Mouse (Mus musculus) neural tube, embryonic 14.5 days (tissue): ENCODE results near the gene Tmub2. TPM values are rescaled to one million over a fixed set of nuclear protein-coding genes. Genes with fewer than 3 reads are reported as not detected.
"Not testable (repeated sequence)": the region's sequence is repeated elsewhere in the genome, so short reads cannot be mapped to it uniquely, and the experiment has no call there.

ENCODE experiments used
- ATAC-seq: fragments of 200-750 bp; cut with Nextera tagmentation; 2 replicates; pipeline ENCODE4 v1.8.0; 2017; ENCODE audit warnings: low read depth, mild to moderate bottlenecking, moderate TSS enrichment, moderate library complexity
- H3K27ac ChIP-seq: fragments of 300-500 bp; sonication (generic); 2 replicates; pipeline ENCODE4 v1.5.1; 2014; ENCODE audit warnings: low read depth, mild to moderate bottlenecking, control low read depth, low read length, moderate library complexity, mixed read lengths
- H3K27me3 ChIP-seq: fragments of 300-500 bp; sonication (generic); 2 replicates; pipeline ENCODE4 v1.6.1; 2014; ENCODE audit warnings: low read length; ENCODE audit not compliant: control insufficient read depth, insufficient read depth
- H3K36me3 ChIP-seq: fragments of 300-500 bp; sonication (generic); 2 replicates; pipeline ENCODE4 v1.6.1; 2014; ENCODE audit warnings: low read length, mixed read lengths; ENCODE audit not compliant: control insufficient read depth, insufficient read depth
- H3K4me1 ChIP-seq: fragments of 300-500 bp; sonication (generic); 2 replicates; pipeline ENCODE4 v1.6.1; 2014; ENCODE audit warnings: low read length; ENCODE audit not compliant: control insufficient read depth, insufficient read depth
- H3K4me2 ChIP-seq: fragments of 300-500 bp; sonication (generic); 2 replicates; pipeline ENCODE4 v1.6.1; 2014; ENCODE audit warnings: mild to moderate bottlenecking, low read depth, low read length, control low read depth
- H3K4me3 ChIP-seq: fragments of 300-500 bp; sonication (generic); 2 replicates; pipeline ENCODE4 v1.5.1; 2014; ENCODE audit warnings: low read depth, low read length, control low read depth, mixed read lengths
- H3K9ac ChIP-seq: fragments of 300-500 bp; sonication (generic); replicated peaks from 2 replicates; pipeline ENCODE4 v1.6.1; 2014; ENCODE audit warnings: low read depth, mild to moderate bottlenecking, control low read depth, low read length, mixed read lengths
- H3K9me3 ChIP-seq: fragments of 300-500 bp; sonication (generic); 2 replicates; pipeline ENCODE4 v1.6.1; 2016; ENCODE audit warnings: low read length; ENCODE audit not compliant: control insufficient read depth
- WGBS: fragments of 180-500 bp; shearing (Covaris S2); extraction: QIAGEN DNeasy Blood & Tissue Kit; methylation state at CpG from one replicate; pipeline ENCODE4 v1.1.7; 2014; 5-methylcytosine and 5-hydroxymethylcytosine counted together
- polyA plus RNA-seq: library from polyadenylated mRNA; unstranded; fragments of >200 nt; fragmentation: Nextera tagmentation; extraction: Ambion mirVana; gene quantifications from 2 replicates; pipeline ENCODE4 v1.2.1, GENCODE M21; 2014

Tmub2 gene
- polyA plus RNA-seq, 1 experiment from 2014 or later: 88.6 TPM

DNA sequence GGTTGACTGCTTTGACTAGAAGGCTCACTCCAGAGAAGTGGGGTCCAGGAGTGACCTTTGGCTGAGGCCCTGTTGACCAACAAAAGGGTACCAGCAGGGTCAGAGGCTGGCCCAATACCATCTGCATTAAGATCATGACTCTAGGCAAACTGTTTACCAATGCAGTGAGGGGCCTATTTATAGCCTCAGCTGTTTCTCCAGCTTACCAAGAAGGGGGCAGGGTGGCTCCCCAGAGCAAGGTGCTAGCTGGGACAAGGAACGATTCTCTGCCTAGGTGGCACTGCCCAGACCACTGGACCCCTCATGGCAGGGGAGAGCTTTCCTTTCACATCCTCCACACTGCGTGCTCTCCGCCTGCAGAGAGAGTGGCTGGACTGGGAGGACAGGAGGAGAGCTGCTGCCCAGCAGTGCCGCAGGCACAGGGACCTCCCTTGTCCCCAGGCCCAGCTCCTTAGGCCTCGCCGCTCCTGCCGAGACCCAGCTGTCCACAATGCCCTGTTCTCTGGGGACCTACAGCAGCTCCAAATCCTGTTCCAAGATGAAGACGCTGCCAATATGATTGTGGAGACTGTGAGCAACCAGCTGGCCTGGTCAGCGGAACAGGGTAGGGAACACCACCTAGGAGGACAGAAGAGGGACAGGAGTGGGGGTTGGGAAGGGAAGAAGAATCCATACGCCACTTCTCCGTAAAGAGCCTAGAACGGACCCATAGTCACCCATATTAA, 16.0 kb upstream of the Tmub2 start, which contains the start of gene Asb16:
TSS of gene Asb16 (plus strand) at position 224 of the 725 bp plus-strand sequence.
- Histone ChIP-seq H3K9me3 (no peaks in the 10 kb centered on the region), H3K4me2 (0 out of 2 replicates have a peak within 1 kb of the TSS, but pooled peaks have one; percentile 12), H3K4me3 (no peak within 1 kb of the TSS), H3K27me3 (no peaks in the 10 kb centered on the region), H3K36me3 (no peaks in the 10 kb centered on the region), H3K4me1 (no peaks in the 10 kb centered on the region), H3K9ac (no peak within 1 kb of the TSS), H3K27ac (no peak within 1 kb of the TSS)
- WGBS: 78% methylated on average over 12 of the region's 12 CpGs
- no peak for ATAC-seq

DNA sequence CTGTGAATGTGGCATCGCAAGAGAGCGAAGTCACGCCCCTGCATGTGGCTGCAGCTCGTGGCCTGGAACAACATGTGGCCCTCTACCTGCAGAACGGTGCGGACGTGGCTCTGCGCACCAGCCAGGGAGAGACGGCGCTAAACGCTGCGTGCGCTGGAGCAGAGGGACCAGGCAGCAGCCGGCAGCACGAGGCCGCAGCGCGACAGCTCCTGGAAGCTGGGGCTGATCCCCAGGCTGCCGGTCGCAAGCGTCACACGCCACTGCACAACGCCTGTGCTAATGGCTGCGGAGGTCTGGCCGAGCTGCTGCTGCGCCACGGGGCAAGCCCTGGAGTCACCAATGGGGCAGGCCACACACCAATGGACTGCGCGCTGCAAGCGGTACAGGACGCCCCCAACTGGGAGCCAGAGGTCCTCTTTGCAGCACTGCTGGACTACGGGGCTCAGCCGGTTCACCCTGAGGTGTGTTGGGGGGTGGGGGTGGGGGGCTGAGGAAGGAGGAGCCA, 8.3 kb upstream of the Tmub2 start:
- no peaks in the 10 kb centered on the region for H3K9me3 ChIP-seq
- 1% methylated on average over 33 of the region's 33 CpGs for WGBS
- ATAC-seq: peak; percentile 72
- H3K36me3 ChIP-seq: no peaks in the 10 kb centered on the region
- H3K4me1 ChIP-seq: peaks cover 7% of the 10 kb centered on the region; the same call in 1 of the 2 replicates
- H3K4me2 ChIP-seq: peak overlapping the region; percentile 80
- peak overlapping the region; percentile 50 for H3K9ac ChIP-seq
- H3K27me3 ChIP-seq: no peaks in the 10 kb centered on the region
- no peak overlapping the region for H3K27ac ChIP-seq
- peak overlapping the region; percentile 33 for H3K4me3 ChIP-seq

DNA sequence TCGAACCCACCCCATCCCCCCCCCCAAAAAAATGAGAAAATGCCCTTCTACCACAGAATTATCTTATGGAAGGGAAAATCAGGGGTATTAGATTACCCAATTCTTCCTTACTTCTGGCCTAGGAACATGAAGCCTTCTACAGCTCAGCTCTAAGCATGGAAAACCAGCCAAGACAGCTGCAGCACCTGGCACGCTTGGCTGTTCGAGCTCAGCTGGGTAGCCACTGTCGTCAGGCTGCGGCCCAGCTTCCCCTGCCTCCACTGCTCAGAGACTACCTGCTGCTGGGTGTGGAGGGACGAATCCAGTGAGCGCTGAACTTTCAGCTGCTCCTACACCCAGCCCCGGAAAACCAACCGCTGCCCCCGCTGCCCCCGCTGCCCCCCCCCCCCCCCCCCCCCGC, 7.0 kb upstream of the Tmub2 start:
- no peak for ATAC-seq
- WGBS: 55% methylated on average over 9 of the region's 12 CpGs
- H3K4me2 ChIP-seq: no peak overlapping the region
- no peak overlapping the region for H3K27ac ChIP-seq
- no peaks in the 10 kb centered on the region for H3K36me3 ChIP-seq
- H3K4me1 ChIP-seq: peaks cover 7% of the 10 kb centered on the region; the same call in 1 of the 2 replicates
- H3K27me3 ChIP-seq: no peaks in the 10 kb centered on the region
- H3K4me3 ChIP-seq: no peak overlapping the region
- no peaks in the 10 kb centered on the region for H3K9me3 ChIP-seq
- no peak overlapping the region for H3K9ac ChIP-seq

DNA sequence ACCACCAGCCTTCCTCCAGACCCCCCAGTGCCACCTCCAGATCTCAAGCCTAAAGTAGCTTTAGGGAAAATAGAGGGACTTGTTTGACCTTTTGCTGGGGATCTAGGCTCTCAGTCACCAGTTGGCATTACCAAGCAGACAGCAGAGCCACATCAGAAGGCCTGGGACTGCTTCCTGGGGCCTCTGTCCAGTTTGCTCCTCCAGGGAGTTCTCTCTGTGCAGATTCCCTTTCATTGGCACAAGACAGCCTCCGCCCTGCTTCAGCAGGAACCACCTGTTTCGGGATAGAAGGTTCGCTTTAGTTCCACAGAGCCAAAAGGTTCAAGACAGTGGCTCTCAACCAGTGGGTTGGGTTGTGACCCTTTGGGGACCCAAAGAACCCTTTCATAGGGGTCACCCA, 5.1 kb upstream of the Tmub2 start:
- no peak overlapping the region for H3K4me3 ChIP-seq
- no peak overlapping the region for H3K4me2 ChIP-seq
- H3K9me3 ChIP-seq: no peaks in the 10 kb centered on the region
- H3K36me3 ChIP-seq: no peaks in the 10 kb centered on the region
- no peak overlapping the region for H3K27ac ChIP-seq
- no peaks in the 10 kb centered on the region for H3K27me3 ChIP-seq
- 96% methylated on average over 3 of the region's 3 CpGs for WGBS
- peaks cover 7% of the 10 kb centered on the region; the same call in 1 of the 2 replicates for H3K4me1 ChIP-seq
- ATAC-seq: no peak
- no peak overlapping the region for H3K9ac ChIP-seq

DNA sequence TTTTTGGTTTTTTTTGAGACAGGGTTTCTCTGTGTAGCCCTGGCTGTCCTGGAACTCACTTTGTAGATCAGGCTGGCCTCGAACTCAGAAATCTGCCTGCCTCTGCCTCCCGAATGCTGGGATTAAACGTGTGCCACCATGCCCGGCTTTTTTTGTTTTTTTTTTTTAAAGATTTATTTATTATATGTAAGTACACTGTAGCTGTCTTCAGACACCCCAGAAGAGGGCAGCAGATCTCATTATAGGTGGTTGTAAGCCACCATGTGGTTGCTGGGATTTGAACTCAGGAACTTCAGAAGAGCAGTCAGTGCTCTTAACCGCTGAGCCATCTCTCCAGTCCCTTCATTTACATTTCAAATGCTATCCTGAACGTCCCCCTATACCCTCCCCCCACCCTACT, 4.5 kb upstream of the Tmub2 start:
- not testable (repeated sequence) for ATAC-seq, H3K4me3 ChIP-seq, H3K27me3 ChIP-seq, H3K27ac ChIP-seq, H3K4me1 ChIP-seq, H3K9ac ChIP-seq, H3K9me3 ChIP-seq, H3K4me2 ChIP-seq, H3K36me3 ChIP-seq
- WGBS: 74% methylated on average over 6 of the region's 6 CpGs

DNA sequence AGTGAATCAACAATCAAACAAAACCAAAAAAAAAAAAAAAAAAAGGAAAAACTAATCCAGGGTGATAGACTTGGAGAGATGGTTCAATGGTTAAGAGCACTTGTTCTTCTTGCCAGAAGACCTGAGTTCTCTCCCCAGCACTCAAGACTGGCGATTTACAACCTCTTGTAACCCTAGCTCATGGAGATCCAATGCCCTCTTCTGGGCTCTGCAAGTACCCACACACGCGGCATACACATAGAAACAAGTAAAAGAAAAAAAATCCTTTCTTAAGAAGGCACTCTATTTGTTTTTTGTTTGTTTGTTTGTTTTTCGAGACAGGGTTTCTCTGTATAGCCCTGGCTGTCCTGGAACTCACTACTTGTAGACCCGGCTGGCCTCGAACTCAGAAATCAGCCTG, 809 bp upstream of the Tmub2 start:
- peaks cover 12% of the 10 kb centered on the region; the same call in 1 of the 2 replicates for H3K36me3 ChIP-seq
- no peaks in the 10 kb centered on the region for H3K27me3 ChIP-seq
- no peak for ATAC-seq
- H3K4me3 ChIP-seq: peak overlapping the region; percentile 71; the same call in 1 of the 2 replicates
- no peak overlapping the region for H3K9ac ChIP-seq
- peak overlapping the region; percentile 75; the same call in 1 of the 2 replicates for H3K4me2 ChIP-seq
- WGBS: 90% methylated on average over 6 of the region's 6 CpGs
- no peaks in the 10 kb centered on the region for H3K9me3 ChIP-seq
- peaks cover 11% of the 10 kb centered on the region for H3K4me1 ChIP-seq
- no peak overlapping the region for H3K27ac ChIP-seq

DNA sequence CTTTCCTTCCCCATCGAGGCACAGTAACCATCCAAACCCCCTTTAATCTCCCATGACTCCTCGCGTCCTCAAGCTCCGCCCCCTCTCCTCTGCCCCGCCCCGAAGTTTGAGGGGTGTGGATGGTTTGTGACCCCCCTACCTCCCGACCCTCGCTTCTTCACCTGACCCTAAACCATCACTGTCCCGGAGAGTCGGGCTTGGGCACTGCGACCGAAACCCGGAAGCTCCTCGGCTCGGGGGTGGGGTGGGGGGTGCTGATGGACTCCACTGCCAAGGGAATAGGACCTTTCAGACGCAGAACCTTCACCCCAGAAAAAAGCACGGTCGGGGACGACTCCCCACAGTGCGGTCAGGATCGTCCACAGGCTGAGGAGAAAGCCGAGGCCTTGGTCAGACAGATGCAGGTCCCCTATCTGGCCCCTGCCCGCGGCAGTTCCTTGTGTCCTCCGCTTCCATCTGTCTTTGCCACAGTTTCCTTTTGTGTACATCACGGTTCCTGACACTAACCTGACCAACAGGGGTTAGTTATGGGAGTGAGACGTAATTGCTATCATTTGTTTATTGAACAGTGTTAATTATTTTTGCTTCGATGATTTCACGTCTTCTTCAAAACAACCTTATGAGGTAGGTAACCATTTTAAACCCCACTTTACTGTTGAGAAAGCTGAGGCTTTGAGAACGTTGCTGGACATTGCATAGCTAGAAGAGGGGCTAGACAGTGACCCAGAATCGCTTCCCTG, 534 bp downstream of the Tmub2 start:
- Histone ChIP-seq H3K27ac (peak overlapping the region; percentile 80), H3K9ac (peak overlapping the region; percentile 83), H3K4me1 (peaks cover 11% of the 10 kb centered on the region), H3K9me3 (no peaks in the 10 kb centered on the region), H3K4me3 (peak overlapping the region; percentile 71), H3K27me3 (no peaks in the 10 kb centered on the region), H3K36me3 (peaks cover 12% of the 10 kb centered on the region; the same call in 1 of the 2 replicates), H3K4me2 (peak overlapping the region; percentile 75)
- 5% methylated on average over 29 of the region's 31 CpGs for WGBS
- ATAC-seq: peak; percentile 75

DNA sequence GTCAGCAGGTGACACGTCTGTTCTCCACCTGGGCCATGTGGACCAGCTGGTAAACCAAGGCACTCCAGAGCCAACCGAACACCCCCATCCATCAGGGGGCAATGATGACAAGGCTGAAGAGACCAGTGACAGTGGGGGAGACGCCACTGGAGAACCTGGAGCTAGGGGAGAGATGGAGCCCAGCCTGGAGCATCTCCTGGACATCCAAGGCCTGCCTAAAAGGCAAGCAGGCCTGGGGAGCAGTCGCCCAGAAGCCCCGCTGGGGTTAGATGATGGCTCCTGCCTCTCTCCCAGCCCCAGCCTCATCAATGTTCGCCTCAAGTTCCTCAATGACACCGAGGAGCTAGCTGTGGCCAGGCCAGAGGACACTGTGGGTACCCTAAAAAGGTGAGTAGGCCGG, 2.8 kb downstream of the Tmub2 start:
- H3K27ac ChIP-seq: no peak overlapping the region
- H3K36me3 ChIP-seq: peaks cover 33% of the 10 kb centered on the region
- WGBS: 88% methylated on average over 8 of the region's 8 CpGs
- H3K9ac ChIP-seq: no peak overlapping the region
- H3K4me2 ChIP-seq: no peak overlapping the region
- no peaks in the 10 kb centered on the region for H3K27me3 ChIP-seq
- H3K4me3 ChIP-seq: no peak overlapping the region
- no peak for ATAC-seq
- H3K9me3 ChIP-seq: no peaks in the 10 kb centered on the region
- H3K4me1 ChIP-seq: peaks cover 11% of the 10 kb centered on the region
